Mouse (Mus musculus): ENCODE results near the gene Gm9944. TPM values are rescaled to one million over a fixed set of nuclear protein-coding genes. Genes with fewer than 3 reads are reported as not detected.

Gm9944 gene
- total RNA-seq (2021): not detected

DNA sequence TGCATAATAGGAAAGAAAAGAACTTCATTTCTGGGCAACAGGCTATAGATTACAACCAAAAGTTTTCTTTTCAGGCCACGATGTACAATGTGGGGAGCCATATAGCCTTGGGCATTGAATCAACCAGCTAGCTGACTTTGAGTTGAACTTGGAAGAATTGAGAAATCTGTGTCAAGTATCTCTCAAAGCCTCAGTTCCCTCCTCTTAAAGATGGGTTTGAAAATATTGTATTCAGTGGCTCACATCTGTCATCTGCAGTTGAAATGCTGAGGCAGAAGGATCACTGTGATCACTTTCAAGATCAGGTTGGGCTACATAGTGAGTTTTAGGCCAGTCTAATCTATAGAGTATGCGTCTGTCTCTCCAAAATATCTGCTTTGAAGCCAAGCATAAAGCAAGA lies at the start of gene Gm9944:
TSS of gene Gm9944 (minus strand) at position 101 of the 400 bp plus-strand sequence.
- no peak for DNase-seq (ENCODE audit: low spot score in 2 of 2)

DNA sequence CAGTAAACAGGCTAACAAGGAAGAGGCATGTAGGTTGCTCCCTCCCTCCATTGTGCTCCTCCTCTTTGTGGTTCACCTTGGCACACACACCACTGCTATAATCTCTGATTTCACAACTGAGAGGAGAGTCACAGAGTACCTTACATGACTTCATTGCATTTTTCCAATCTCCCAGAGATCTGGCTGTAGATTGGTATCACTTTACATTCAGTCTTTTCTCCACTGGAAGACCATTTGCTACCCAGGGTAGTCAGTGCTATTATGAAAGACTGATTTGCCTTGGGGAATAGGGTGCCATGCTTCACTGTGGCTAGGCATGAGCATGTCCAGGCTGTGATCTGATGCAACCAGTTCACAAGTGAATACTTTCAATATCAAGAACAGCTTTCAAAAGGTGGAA lies 40.2 kb upstream of the Gm9944 start:
- intact Hi-C loops (cut with DNase I): no loop called here
- DNase-seq (ENCODE audit: low spot score in 2 of 2): no peak

More for the DNA sequence above, at the start of gene Gm9944:
- intact Hi-C loops (cut with DNase I): no loop called here

DNA sequence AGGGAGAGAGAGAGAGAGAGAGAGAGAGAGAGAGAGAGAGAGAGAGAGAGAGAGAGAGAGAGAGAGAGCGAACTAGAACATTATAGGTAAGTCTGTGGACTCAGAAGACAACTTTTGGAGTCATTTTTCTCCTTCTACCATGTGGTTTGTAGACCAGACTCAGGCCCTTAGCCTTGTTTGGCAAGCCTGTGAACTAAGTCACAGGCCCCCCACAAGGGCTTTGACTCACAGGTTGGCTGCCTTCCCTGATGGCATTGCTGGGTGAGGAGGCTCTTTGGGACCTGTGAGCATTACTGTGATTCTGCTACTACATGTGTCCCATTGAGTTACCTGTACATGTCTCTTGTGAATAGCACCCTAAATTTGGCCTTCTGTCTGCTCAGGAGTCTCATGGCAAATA lies 15.0 kb upstream of the Gm9944 start:
- no peak for DNase-seq (ENCODE audit: low spot score in 2 of 2)
- intact Hi-C loops (cut with DNase I): no loop called here

DNA sequence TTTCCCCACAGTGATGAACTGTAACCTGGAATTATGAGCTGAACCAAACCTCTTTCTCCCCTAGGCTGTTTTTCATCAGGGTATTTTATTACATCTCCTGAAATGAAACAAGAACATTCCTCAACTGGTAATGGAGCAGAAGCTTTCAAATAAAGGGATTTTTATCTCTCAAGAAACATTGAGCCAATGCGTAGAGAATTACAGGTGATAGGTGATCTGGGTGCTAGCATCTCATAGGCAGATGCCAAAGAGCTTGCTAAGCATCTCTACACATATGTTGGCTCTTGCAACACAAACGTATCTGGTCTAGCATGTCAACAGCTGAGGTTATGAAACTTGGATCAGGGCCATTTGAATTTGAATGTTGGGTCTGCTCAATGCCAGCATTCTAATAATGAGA lies 12.1 kb upstream of the Gm9944 start:
- intact Hi-C loops (cut with DNase I): no loop called here
- no peak for DNase-seq (ENCODE audit: low spot score in 2 of 2)

DNA sequence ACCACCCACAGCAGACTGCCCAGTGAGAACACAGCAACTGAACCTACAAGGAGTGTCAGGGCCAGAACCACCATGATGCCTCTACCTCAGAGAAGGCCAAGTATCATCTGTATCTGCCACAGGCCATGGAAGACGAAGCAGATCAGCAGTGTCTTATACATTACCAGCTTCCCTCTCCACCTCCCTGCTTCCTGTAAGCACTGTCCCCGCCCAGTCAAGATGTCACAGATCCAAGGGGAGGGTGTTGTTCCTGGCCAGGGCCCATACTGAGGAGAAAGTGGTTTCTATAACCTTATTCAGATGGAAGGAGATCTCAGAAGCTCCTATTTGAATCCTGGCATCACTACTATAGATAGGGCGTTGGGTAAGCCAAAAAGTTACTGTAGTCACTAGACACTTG lies 10.5 kb upstream of the Gm9944 start, which contains the start of gene Aadacl3:
TSS of gene Aadacl3 (minus strand) at position 101 of the 400 bp plus-strand sequence.
- intact Hi-C loops (cut with DNase I): no loop called here
- DNase-seq (ENCODE audit: low spot score in 2 of 2): no peak

DNA sequence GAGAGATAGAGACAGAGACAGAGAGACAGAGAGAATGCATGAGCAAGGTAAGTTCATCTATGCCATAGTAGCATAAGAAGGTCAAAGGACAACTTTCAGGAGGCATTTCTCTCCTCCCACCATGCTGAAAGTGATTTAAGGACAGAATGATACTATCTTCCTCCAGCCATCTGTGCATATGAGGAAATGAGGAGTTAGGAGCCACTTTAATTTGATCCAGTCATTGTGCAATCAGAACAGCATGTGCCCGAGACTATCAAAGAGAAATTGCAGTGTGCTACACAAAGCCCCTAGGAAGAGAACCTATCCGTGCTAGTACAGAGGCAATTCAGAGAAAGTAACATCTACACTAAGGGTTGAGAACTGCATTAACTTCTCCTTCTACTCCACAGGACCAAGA lies 4.6 kb downstream of the Gm9944 start:
- no peak for DNase-seq (ENCODE audit: low spot score in 2 of 2)
- intact Hi-C loops (cut with DNase I): no loop called here

DNA sequence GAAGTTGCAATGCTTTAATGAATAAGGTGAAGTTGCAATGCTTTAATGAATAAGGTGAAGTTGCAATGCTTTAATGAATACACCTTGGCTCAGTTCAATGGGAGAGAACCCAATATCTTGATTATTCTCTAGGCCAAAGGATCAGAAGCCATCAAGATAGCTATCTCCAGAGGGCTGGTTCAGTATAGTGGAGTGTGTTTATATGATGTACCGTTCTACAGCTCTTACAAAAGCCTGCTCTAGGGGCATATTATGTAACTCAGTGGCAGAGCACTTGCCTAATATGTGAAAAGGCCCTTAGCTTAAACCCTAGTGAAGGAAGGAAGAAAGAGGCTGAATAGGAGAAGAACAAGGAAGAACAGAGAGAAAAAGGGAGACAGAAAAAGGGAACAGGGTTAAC lies 11.5 kb downstream of the Gm9944 start:
- no peak for DNase-seq (ENCODE audit: low spot score in 2 of 2)
- intact Hi-C loops (cut with DNase I): no loop called here

DNA sequence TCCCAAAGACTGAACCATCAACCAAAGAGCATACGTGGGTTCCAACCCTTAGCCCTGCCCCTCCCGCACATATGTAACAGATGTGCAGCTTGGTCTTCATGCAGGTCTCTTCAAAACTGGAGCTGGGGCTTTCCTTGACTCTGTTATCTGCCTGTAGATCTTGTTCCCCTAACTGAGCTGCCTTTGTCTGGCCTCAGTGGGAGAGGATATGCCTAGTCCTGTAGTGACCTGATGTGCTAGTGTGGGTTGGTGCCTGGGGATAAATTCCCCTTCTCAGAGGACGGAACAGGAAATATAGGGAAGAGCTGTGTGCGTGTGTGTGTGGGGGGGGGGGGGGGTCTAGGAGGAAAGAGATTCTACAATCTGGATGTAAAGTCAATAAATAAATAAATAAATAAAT lies 12.0 kb downstream of the Gm9944 start:
- intact Hi-C loops (cut with DNase I): no loop called here
- DNase-seq (ENCODE audit: low spot score in 2 of 2): no peak

DNA sequence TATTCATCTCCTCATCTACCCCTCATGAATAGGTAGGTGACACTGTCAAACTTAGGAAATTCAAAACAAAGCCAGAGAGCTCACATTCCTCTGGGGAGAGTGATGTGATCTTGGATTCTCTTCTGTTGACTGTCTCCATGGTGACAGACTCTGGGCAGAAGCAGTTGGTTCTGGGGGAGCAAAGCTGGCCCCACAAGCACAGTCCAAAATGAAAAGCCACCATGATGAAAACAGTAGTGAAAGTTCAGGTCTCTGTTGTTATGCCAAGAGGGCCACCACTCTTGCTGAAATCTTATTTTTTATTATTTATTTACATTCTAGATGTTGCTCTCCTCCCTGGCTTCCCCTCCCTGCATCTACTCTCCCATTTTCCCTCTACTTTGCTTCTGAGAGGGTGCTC lies 14.4 kb downstream of the Gm9944 start, which contains the start of gene 1700012P22Rik:
TSS of gene 1700012P22Rik (minus strand) at position 101 of the 400 bp plus-strand sequence.
- intact Hi-C loops (cut with DNase I): no loop called here

DNA sequence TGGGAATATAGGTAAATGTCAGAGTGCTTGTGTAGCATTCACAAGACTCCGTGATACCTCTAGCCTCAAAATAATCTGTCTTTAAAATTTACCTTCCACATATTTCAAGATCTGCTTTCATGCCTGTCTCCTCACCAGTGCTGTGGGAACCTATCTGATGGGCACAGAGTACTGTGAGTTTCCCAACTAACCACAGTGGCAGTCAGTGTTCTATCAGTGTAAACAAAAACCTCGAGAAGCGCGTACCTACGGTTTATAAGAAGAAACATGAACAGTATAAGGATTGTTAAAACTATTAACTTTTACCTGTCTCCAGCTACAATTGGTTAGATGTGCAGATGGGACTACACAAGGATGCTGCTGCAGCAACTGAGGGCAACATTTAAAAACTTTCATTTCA lies 19.9 kb downstream of the Gm9944 start:
- intact Hi-C loops (cut with DNase I): no loop called here
- DNase-seq (ENCODE audit: low spot score in 2 of 2): no peak

More for the DNA sequence above, 14.4 kb downstream of the Gm9944 start, which contains the start of gene 1700012P22Rik:
- DNase-seq (ENCODE audit: low spot score in 2 of 2): no peak

DNA sequence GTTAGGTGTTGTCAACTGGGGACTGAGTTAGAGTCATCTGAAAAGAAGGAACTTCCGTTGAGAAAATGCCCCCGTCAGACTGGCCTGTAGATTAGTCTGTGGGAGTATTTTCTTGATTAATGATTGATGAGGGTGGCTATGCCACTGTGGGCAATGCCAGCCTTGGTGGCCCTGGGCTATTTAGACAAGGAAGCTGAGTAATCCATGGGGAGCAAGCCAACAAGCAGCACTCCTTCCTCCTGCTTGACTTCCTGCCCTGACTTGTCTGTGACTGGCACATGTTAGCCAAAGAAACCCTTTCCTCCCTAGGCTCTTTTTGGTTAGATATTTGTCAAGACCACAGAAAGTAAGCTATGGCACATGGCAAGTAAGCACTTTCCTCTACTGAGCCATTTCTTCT lies 22.4 kb downstream of the Gm9944 start:
- DNase-seq (ENCODE audit: low spot score in 2 of 2): no peak
- intact Hi-C loops (cut with DNase I): no loop called here

DNA sequence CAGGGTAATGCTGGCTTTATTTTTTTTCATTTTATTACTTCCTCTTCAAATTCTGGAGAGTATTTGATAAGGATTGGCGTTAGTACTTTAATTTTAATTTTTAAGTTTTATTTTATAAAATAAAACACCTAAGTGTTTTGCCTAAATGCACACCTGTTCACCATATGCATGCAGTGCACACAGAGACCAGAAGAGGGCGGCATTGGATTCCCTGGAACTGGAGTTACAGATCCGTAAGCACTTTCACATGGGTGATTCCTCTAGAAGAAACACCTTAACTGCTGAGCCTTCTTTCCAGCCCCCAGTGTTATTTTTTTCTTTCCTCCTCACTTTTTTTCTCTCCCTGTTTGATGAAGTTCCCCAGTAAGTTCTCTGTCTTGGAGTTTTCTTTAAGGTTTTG lies 24.2 kb downstream of the Gm9944 start:
- no peak for DNase-seq (ENCODE audit: low spot score in 2 of 2)
- intact Hi-C loops (cut with DNase I): no loop called here

DNA sequence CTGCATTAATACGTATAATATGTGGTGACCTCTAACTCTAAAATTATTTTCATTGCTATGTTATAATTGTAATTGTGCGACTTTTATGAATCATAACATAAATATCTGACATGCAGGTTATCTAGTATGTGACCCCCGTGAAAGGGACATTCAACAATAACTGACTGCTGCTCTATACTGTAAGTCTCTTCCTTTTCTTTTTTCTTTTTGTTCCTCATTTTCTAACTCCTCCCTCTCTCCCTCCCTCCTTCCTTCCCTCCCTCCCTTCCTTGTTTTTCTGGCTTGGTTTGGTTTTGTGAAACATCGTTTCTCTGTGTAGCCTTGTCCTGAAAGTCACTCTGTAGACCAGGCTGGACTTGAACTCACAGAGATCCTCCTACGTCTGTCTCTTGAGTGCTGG lies 28.5 kb downstream of the Gm9944 start:
- intact Hi-C loops (cut with DNase I): no loop called here
- DNase-seq (ENCODE audit: low spot score in 2 of 2): no peak

DNA sequence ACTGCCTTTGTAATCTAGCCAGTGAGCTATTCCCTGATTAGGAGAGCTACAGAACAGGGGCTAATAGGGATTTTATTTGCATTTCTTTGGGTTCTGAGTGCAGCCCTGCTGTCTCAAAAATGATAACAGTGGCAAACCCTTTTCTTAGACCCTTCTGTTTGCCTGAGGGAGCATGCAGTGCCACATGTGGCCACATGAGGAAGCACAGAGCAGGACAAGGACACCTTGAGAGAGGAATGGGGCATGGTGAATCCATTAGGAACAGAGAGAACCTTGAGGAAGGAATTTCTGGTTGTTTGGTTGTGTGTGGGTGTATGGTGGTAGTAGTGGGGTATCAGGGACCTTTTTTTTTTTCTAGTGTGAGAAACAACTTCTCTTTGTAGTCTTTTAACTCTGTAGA lies 32.5 kb downstream of the Gm9944 start:
- intact Hi-C loops (cut with DNase I): no loop called here
- no peak for DNase-seq (ENCODE audit: low spot score in 2 of 2)

DNA sequence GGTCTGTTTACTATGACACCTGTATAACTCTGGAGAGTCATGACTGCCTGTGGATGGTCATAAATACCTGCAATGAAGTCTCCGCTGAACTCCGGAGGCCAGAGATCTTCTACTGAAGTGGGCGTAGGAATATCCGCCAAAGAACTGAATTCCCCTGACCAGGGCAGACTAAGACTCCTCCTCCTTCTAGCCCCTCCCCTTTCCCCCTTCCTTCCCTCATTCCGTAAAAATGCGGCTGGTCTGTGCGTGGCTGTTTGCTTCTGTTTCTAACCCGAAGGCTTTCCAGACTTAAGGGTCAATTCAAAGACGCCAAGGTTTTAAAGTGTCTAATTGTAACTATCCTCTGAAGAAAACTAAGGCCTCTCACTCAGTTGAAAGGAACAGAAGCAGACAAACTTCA lies 44.8 kb downstream of the Gm9944 start, which contains the start of gene Pramef12:
TSS of gene Pramef12 (minus strand) at position 175 of the 400 bp plus-strand sequence.
- DNase-seq (ENCODE audit: low spot score in 2 of 2): no peak
- intact Hi-C loops (cut with DNase I): no loop called here

DNA sequence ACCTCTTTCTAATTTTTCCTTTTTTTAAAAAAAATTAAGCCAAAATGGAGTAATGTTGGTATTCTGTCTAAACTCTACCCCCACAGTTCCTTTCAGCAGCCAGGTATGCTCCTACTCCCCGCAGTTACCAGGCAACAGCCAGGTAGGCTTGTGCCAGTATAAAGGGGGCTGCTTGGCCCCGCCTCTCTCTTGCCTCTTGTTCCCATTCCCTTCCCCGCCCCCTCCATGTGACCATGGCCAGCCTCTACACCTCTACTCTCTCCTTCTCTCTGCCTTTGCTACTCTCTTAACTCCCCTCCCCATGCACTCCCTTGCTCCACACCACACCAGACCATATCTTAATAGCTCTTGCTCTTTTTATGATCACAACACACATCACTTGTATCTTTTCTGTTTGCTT lies 46.9 kb downstream of the Gm9944 start:
- intact Hi-C loops (cut with DNase I): no loop called here
- no peak for DNase-seq (ENCODE audit: low spot score in 2 of 2)

DNA sequence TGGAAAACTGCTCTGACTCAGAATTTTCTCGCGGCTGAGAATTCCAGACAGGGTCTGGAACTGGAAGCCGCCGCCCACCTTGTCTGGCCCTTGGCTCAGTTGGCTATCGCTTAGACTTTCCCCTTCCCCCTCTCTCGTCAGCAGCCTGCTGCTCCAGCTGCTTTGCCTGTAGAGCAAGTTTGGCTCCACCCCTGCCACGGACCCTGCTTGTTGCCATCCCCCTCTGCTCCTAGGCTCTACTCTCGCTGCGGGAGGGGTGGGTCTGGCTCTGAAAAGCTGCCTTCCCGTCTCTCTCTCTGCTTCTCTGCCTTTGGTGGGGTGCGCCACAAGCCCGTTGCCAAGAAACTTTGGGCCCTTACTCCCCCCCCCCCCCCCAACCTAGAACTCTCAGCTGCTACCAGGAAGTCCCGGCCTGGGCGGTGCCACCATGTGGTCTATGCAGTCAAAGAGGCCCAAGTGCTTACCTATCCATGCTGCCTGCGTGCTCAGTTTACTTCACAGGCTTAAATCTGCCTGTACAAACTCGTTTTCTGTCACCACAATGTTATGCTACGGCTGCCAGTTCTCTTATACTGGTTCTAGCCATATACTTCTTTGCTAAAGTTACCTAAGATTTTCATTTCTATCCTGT lies 48.5 kb downstream of the Gm9944 start:
- intact Hi-C loops (cut with DNase I): no loop called here
- no peak for DNase-seq (ENCODE audit: low spot score in 2 of 2)

Other genes with a start within 250 kb of the Gm9944 start
- gene C87977, start 240.0 kb downstream of the Gm9944 start, total RNA-seq (2021): not detected
- not detected for gene Pramel5, start 172.8 kb downstream of the Gm9944 start, total RNA-seq (2021)
- not detected for gene Gm13128, start 123.1 kb downstream of the Gm9944 start, total RNA-seq (2021)
- not detected for gene Gm13119, start 95.4 kb downstream of the Gm9944 start, total RNA-seq (2021)
- not detected for gene Pramef20, start 75.4 kb downstream of the Gm9944 start, total RNA-seq (2021)
- gene Pramef12, start 44.9 kb downstream of the Gm9944 start, total RNA-seq (2021): not detected
- gene 1700012P22Rik, start 14.5 kb downstream of the Gm9944 start, total RNA-seq (2021): not detected
- gene Aadacl3, start 10.4 kb upstream of the Gm9944 start, total RNA-seq (2021): not detected
- gene 9430007A20Rik, start 66.5 kb upstream of the Gm9944 start, total RNA-seq (2021): not detected
- not detected for gene Gm13124, start 111.8 kb upstream of the Gm9944 start, total RNA-seq (2021)
- not detected for gene Aadacl4, start 160.4 kb upstream of the Gm9944 start, total RNA-seq (2021)
- gene Gm436, start 233.1 kb upstream of the Gm9944 start, total RNA-seq (2021): not detected